Mouse (Mus musculus): ENCODE data around the gene Dnajb13.
A peak's percentile ranks its signal among the peaks of the same experiment; 100 is the strongest.

The Dnajb13 gene

DNA sequence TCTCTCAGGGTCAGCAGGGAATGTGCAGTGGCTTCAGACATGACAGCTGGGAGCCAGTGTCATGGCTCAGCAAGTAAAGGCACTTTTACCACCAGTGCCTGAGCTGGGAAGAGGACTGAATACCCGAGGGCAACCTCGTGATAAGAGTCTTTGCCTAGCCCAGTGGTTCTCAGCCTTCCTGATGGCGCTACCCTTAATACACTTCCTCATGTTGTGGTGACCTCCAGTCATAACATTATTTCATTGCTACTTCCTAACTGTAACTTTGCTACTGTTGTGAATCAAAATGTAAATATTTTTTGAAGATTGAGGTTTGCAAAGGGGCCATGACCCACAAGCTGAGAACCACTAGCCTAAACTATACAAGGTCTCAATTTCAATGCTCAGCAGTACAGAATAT is 6.1 kb downstream of the Dnajb13 start:
- no peak for DNase-seq (ENCODE audit: low spot score in 2 of 2)

DNA sequence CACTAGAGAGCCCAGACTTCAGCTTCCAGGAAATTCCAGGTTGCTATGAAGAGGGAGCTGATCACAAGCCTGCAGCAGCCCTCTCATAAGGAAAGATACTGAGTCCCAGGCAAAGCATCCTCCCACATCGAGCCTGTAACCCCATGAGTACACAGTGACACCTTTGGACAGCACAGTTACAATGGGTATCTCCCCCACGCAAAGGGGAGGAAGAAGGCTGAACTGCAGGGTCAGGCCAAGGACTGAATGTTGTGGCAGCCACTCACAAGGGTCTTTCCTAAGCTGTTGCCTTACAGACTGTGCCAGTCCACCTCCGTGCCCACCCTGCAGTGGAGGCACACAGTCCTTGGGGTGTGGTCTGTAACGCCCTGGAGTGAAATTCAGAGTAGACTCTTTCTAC is 8.3 kb downstream of the Dnajb13 start:
- DNase-seq (ENCODE audit: low spot score in 2 of 2): no peak

DNA sequence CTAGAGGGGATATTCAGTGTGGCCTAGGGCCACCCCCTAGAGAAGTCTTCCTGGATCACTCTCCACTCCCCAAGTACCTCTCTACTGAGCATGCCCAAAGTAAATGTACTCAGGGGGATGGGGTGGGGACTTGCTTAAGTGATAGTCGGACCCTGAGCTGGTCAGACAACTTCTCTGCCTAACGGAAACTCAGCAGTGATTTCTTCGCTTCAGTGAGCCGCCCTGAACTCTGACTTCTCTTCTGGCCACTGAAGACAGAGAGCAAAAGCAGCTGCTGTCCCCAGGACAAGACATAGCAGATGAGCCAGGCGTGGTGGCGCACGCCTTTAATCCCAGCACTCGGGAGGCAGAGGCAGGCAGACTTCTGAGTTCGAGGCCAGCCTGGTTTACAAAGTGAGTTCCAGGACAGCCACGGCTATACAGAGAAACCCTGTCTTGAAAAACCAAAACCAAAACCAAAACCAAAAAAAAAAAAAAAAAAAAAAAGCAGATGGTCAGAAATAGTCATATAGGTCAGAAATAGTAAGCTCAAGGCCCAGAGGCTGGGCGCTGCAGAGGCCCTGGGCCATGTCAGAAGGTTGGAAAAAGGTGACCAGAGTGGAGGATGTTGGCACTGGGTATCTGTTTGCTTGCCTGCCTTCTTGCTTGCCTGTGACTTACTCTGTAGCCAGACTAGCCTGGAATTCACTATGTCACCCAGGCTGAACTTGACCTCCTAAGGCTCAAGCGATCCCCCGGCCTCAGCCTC is 9.8 kb downstream of the Dnajb13 start:
- no peak for DNase-seq (ENCODE audit: low spot score in 2 of 2)

DNA sequence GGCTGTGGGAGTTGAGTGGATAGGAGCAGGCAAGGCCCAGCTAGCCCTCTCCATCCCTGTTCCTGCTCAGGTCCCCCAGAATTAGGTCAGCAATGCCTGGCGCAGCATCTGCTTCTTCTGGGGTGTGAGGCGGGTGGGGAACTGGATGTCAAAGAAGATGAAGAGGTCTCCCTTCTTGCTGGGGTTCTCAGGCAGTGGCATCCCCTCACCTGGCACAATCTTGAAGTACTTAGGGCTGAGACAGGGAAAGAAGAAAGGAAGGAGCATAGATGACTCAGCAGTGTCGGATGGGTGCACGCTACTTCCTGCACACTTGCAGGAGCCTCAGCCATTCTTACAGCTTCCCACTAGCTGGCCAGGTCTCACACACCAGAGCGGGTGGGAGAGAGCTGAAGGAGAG is 11.7 kb downstream of the Dnajb13 start:
- DNase-seq (ENCODE audit: low spot score in 2 of 2): no peak

DNA sequence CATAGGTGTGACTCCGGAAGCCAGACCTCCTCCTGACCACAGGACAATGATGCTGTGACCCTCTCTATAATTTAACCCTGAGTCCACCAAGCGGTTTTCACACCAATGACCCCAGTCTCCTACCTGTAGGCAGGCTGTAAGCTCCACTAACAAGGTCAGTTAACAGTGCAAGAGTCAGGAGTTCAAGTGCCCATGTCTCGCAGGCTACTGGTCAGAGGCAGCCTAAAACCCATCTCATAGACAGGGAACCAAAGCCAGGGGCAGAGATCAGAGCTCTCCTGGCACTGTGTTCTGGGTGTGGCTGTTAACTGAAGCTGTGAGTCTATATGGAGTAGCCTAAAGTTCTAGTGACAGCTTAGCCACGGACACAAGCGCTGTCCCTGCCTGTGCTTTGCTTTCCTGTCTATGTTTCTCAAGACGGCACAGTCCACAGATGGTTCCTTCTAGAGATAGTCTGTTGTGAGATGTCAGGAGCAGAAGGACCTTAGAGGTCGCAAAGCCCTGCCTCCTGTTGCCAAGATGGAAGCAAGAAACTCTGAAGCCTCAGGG is 12.3 kb downstream of the Dnajb13 start:
- no peak for DNase-seq (ENCODE audit: low spot score in 2 of 2)

DNA sequence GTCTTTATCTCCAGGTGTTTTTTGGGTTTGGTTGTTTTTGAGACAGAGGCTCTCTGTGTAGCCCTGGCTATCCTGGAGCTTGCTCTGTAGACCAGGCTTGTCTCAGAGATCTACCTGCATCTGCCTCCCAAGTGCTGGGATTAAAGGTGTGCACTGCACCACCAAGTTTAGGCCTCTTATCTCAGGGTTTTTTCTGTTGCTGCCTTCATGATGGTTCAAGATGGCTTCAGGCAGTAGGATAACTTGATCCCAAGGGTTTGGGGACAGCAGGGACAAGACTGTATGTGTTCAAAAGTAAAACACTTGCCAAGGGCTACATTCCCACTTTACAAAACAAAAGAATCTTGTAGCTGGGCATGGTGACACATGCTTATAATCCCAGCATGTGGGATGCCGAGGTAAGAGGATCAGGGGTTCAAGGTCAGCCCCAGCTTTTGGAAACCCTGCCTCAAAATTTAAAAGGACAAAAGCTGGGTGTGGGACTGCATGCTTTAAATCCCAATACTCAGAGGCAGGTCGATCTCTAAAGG is 12.9 kb downstream of the Dnajb13 start:
- DNase-seq (ENCODE audit: low spot score in 2 of 2): no peak

DNA sequence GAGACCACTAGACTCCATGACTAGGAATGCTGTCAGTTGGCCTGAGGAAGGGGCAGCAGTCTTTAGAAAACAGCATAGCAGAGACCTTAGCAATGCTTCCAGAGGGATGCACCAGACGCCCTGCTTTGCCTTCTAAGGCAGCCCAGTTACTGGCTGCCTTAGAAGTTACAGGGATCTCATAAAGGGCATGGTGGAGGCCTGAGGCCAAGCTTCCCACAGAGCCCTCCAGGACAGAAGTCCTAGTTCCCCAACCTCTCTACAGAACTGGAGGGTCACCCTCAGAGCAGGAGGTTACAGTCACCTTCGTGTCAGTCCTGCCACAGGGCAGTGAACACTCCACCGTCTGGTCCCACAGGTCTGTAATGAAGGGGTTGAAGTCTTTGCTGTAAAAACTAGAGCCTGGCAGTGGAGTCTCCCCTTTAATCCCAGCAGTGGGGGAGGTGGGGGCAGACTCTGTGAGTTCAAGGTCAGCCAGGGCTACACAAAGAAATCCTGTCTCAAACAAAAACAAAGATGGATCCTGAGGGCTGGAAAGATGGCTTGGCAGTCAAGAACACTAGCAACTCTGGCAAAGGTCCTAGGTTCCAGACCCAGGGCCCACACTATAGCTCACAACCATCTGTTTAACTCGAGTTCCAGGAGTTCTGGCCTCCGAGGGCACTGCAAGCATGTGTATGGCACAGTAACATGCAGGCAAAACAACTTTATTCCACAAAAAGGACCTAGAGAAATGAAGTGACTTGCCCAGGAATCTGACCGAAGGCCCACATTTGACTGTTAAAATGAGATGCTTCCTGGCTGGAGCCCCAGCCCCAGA is 13.5 kb downstream of the Dnajb13 start:
- DNase-seq (ENCODE audit: low spot score in 2 of 2): no peak

DNA sequence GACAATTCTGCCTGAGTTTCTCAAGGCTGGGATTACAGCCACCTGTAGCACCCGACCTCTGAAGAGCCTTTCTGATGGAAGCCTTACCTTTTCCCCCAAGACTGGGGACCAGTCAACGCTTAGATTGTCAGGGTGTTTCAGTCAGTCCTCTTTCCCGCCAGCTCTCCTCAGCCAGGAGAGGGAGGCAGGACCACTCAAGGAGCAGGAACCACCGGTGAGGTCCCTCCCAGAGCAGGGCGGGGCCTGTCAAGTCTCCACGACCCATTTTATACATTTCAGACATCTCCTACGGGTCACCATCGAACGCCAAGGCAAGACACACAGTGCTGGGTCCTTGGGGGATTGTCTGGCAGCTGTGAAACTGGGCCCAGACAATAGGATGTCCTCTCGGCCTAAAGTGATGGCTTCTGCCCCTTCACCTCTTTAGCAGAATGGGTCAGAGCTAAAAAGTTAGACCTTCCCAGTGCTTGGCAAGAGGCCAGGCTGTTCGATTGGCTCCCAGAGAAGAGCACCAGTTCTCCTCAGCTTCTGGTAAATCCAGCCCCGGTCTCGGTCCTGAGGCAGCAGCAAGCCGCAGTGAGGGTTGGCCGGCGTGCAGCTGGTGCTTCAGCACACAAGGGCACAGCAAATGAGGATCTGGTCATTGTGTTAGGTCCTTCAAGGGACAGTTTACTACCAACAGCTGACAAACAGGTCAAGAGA is 14.3 kb downstream of the Dnajb13 start:
- DNase-seq (ENCODE audit: low spot score in 2 of 2): no peak

DNA sequence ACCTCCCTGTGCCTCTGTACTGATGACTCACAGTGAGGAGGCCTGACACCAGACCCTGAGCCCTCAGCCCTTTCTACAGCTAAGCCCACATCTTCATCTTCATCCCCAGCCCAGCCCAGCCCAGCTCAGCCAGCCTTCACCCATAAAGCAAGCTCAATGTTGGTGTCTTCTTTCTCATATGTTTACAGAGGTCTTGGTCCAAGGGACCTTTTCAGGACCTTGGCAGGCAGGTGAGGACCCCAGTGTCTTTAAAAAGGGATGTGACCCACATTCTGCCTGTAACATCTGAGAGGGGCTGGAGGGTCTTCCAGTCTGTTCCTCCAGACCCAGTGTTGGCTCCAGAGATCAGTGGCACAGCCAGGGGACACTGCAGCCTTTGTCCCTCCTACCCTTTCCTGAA is 15.3 kb downstream of the Dnajb13 start:
- DNase-seq (ENCODE audit: low spot score in 2 of 2): no peak

DNA sequence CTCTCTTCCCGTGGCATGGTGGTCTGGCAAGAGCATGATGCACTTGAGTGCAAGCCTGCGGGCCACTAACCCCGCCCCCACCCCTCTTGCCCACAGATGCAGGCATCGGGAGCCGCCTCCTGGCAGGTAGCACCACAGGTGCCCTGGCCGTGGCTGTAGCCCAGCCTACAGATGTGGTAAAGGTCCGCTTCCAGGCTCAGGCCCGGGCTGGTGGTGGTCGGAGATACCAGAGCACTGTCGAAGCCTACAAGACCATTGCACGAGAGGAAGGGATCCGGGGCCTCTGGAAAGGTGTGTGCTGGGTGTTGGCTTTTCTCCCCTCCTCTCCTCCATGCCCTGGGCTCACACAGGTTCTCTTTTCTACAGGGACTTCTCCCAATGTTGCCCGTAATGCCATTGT is 16.8 kb downstream of the Dnajb13 start:
- no peak for DNase-seq (ENCODE audit: low spot score in 2 of 2)

DNA sequence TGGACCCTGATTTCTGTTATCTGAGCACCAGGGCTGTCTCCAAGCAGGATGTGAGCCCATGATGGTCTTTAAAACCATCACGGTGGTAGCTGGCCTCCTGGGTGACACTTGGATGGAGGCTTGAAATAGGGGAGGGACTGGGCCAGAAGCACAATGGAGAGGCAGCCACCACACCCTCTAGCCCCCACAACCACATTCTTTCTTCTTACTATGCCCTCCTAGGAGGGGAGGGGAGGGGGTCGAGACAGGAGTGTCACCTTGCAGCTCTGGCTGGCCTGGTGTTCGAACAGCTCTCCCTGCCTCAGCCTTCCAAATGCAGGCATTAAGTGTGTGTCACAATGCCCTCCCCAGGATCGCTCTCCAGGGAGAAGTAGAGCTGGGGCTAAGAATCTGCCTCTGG is 17.4 kb downstream of the Dnajb13 start:
- no peak for DNase-seq (ENCODE audit: low spot score in 2 of 2)

DNA sequence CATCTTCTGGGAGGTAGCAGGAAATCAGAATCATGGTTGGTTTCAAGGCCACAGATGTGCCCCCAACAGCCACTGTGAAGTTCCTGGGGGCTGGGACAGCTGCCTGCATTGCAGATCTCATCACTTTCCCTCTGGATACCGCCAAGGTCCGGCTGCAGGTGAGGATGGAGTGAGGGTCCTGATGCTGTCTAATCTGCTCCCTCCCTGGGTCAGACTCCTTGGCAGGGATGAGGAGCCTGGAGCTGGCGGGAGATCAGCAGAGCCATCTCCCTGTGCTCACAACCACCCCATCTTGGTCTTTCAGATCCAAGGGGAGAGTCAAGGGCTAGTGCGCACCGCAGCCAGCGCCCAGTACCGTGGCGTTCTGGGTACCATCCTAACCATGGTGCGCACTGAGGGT is 18.0 kb downstream of the Dnajb13 start:
- DNase-seq (ENCODE audit: low spot score in 2 of 2): no peak

DNA sequence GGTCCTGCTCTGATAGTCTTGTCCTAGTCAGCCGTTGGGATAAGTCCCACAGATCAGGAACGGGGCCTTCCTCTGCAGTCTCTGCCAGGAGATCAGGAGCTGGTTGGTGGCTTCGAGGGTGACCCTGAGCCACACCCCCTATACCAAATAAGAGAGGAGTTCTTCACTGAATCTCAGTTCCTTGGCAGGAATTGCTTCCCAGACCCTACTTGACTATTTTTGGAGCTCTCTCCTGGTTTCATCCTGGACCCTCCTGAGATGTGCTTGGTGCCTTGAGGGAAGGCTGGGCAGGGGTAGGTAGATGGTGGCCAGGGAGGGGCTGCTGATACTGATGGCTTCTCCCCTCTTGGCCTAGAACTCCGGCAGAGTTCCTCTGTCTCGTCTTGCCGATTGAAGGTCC is 18.4 kb downstream of the Dnajb13 start:
- no peak for DNase-seq (ENCODE audit: low spot score in 2 of 2)

DNA sequence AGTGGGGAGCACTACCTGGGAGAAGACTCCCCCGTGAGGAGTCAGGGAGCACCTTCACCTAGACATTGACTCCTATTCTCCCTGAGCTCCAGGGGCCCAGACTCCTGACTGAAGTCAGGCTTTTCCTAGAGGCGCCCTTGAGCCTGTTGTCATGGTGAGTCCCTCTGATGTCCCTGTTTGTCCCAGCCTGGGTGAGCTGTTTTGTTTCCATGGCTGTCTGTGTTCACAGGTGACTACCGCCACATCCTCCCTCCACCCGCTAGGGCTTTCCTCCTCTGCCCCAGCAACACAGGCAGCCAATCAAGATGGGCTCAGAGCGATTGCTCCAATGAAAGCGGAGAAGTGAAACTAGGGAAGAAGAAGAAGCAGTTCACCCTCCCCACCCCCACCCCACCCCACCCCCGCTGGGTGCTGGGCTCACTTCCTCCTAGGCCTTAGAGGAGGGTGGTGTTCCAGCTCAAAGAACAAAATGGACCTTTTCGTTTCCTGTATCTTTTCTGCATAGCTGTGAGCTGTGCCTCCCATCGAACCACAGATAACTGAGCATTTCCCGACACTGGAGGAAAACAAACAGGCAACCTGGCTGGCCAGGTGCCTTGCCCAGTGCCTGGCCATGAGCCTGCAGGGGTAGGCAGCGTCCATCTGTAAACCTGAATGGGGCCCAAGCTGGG is 19.0 kb downstream of the Dnajb13 start:
- peak; percentile 55 to 78 for DNase-seq (ENCODE audit: low spot score in 2 of 2)

DNA sequence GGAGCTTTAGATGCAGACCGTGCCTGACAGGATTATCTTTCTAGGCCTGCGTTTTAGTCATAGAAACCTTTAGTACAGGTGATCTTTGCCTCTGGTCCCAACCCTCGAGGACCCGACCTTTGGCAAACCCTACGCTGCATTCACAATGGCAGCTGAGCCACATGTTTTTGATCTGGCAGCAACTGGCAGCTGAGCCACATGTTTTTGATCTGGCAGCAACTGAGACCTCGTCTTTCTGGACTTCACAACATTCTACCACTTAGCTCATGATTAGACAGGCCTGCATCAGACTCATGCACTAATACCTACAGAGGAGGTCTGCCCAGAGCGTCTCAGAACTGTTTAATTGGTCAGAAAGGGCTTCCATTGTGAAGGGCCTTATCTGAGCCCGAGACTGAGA is 19.7 kb downstream of the Dnajb13 start:
- no peak for DNase-seq (ENCODE audit: low spot score in 2 of 2)

DNA sequence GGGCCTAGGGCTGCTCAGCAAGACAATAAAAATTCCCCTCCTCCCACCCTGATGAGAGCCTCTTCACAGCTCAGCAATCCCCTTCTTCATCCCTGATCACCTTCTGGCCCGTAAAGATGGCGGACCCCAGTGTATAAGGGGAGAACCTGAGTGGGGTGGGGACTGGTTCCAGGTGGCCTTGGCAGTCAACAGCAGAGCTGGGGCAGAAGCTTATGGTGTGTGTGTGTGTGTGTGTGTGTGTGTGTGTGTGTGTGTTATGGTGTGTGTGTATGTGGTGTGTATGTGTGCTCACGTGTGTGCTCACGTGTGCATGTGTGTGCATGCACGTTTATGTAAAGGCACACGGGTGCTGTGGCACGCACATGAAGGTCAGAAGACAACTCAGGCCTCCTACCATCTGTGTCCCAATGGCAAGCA is 20.3 kb downstream of the Dnajb13 start:
- DNase-seq (ENCODE audit: low spot score in 2 of 2): no peak

DNA sequence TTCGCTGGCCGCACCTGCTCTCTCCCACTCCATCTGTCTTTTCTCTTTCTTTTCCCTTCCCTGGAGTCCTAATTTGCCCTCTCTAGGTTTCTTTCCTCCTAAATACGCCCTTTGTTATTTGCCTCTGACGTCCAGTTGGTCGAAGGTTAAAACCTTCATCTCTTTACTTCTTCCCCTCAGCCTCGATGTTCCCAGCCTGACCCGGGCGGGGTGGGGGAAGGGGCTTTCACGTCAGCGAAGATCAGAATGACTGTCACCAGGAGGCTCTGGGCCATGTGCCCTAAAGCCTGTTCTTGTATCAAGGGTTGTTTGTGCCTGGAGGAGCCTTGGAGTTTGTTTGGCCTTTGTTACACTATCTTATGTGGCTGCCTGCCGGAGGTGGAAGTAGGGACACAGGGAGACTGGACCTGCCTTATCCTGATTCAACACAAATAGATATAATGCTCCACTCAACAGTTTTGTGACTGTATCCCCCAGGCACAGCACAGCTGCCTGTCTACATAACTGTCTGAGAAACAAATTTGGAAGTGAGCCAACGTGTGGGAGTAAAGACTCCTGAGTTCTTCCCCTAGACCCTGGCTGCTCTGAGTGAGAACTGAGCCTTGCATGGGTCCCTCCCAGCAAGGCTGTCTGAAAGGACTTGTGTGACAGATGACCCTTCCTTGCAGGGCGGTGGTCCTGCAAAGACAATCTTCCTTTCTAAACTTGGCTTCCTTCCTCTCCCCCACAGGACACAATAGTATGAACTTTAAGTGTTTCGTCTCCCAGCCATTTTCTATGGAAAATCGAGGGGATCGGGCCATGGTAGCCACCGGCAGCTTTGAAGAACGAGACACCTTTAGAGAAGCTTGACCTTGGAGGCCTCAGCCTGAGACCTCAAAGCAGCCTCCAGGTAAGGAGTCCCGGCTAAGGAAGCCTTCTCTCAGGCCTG is 21.0 kb downstream of the Dnajb13 start:
- DNase-seq (ENCODE audit: low spot score in 2 of 2): no peak

DNA sequence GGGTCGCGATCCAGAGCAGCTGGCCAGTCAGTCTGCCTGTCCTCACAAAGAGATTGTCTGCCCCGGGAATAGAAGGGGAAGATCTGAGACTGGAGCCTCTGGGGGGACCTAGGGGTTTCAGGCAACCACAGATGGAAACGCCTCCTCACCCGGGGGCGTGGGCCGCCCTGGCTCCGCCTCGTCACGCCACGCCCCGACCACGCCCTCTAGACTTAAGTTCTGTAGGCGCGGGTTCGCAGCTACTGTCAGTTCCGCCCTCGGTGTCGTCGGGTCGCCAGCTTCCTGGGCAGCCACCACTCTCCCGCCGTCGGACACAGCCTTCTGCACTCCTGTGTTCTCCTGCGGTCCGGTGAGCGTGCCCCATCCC is 21.7 kb downstream of the Dnajb13 start, which contains the start of gene Ucp2:
Gene Ucp2 (plus strand): TSS at position 221 of the 367 bp plus-strand sequence.
- DNase-seq (ENCODE audit: low spot score in 2 of 2): peak in 1 of 2 experiments; percentile 56

DNA sequence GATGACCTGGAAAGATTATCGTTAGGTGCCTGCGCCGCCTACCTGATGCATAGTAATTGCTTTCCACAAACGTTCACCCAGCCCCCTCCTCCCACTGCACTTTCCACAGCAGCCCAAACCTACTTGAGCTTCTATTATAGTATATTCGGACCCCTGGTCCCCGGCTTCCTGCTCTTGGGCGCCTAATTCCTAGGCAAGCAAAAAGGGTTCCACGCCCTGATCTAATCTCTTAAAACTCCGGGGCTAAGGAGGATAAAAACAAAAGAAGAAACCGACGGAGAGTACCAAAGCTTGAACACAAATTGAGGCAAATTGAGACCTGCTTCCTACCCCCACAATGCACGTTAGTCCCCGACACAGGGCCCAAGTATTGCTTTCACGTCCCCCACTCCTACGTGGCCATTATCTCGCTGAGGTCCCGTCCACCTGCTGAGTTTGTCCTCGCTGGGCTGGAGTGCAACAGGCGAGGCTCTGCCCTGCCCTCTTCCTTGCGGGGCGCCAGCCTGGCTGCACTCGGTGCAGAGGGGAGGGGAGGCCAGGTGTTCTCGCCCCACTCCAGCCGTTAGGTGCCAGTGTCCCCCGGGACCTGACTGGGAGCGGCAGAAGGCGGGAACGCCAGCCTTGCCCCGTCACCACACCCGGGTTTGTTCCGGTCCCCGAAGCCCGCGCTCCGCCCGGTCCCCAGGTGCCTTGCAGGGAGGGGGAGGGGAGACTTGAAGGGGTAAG is 22.2 kb downstream of the Dnajb13 start:
- no peak for DNase-seq (ENCODE audit: low spot score in 2 of 2)

All from frontal cortex, postnatal 14 days (tissue).